In the genomic region with DNA sequence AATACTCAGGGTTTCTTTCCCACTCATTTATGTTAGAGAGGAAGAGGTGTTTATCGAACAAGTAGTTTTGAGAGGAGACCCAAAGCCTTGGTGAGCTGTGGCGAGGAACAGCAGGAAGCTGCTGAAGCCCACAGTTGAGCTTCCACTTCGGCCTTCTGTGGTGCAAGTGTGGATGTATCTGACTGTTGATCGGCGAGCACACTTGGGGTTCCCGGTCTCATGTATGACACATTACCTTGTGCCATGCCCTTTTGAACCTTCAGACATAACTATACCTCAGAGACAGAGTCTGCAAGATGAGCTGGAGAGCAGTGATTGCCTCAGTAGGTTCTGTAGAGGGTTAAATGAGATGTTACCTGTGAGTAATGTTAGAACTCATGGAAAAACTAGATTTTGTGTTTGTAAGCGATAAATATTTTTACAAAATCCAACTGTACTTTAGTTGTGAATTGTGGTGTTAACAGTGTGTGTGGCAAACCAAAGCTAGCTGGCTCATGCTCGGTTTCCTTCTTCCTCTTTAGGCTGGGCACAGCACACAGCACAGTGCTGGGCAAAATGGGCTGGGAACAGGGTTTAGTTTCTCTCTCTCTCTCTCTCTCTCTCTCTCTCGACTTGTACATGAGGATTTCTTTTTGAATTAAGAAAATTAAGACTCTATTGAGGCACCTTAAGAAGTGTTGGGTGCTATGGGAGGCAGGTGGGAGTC, we compare ENCODE assay signal across 21 mouse cellular contexts.
A peak's percentile ranks its signal among the peaks of the same experiment; 100 is the strongest.
DNase-seq lines count a peak whose midpoint lies in the region; ATAC-seq and TF ChIP-seq lines count a peak whose summit lies in the region.
"Had no signal": no experiment of that assay in that cellular context is flagged by ENCODE, and none has a peak within 500 bp of the region (broad histone marks: within the 10 kb centered on the region; RNA-seq: fewer than 3 reads in every experiment).

No protein-coding gene starts in this region.

- ATAC-seq in activated CD4-positive, CD25-positive, alpha-beta regulatory T cell, adult 4 months = peak; percentile 36
- peak; percentile 81 for ATAC-seq in megakaryocyte, adult 5-6 weeks (ENCODE audit: poor library complexity, severe bottlenecking)
- no peak for ATAC-seq in erythroblast, adult 5-6 weeks (replicated peaks; ENCODE audit: low FRiP score, poor library complexity, severe bottlenecking)
- ATAC-seq: hindbrain, embryonic 16.5 days; liver, embryonic 12.5 days had no signal

- no peak for TF ChIP-seq CTCF in spleen, adult 2 months (IDR thresholded peaks at IDR 0.05; ENCODE audit: extremely low read depth, insufficient read depth, insufficient read length, insufficient replicate concordance)

- H3K27ac ChIP-seq in spleen, adult 2 months (ENCODE audit: insufficient read depth, low read length) = 0 out of 2 replicates have a peak overlapping the region, but pooled peaks have one; percentile 0
- H3K27ac ChIP-seq: embryonic facial prominence, embryonic 10.5 days; forebrain, embryonic 12.5 days; limb, embryonic 12.5 days; liver, embryonic 12.5 days had no signal

- peaks cover 7% of the 10 kb centered on the region; the same call in 1 of the 2 replicates for H3K4me1 ChIP-seq in spleen, adult 2 months (ENCODE audit: control insufficient read depth, insufficient read depth, insufficient read length)

- no peaks in the 10 kb centered on the region for H3K27me3 ChIP-seq in spleen, adult 2 months (ENCODE audit: control insufficient read depth, insufficient read depth, low read length)
- H3K27me3 ChIP-seq: limb, embryonic 12.5 days; liver, embryonic 12.5 days had no signal

- H3K4me3 ChIP-seq in spleen, adult 2 months (ENCODE audit: extremely low read depth, insufficient read depth, insufficient read length) = no peak overlapping the region
- H3K4me3 ChIP-seq: embryonic facial prominence, embryonic 10.5 days; forebrain, embryonic 12.5 days; limb, embryonic 12.5 days; liver, embryonic 12.5 days had no signal

- no peak for DNase-seq in spleen, adult 2 months (ENCODE audit: low read depth in 1 of 2, low spot score in 2 of 2)
- no peak for DNase-seq in spleen, postnatal 14 days (ENCODE audit: low spot score in 2 of 2)
- DNase-seq in left cerebral cortex, adult 8-10 months (ENCODE audit: low spot score in 2 of 2) = no peak
- DNase-seq in testis, postnatal 14 days (ENCODE audit: low spot score) = no peak
- DNase-seq: adrenal gland, postnatal 14 days; cerebellum, adult 11-12 months; heart, adult 18-20 months; heart, postnatal 36 days; kidney, adult 8-10 months; kidney, postnatal 4 days; lung, adult 2 months; spleen, adult 18-20 months; thymus, postnatal 25 days had no signal

- WGBS in spleen, adult 2 months = 22% methylated on average over 9 of the region's 9 CpGs

- TF ChIP-seq POLR2A in spleen, adult 2 months (IDR thresholded peaks at IDR 0.05; ENCODE audit: low read depth, low read length) = no peak

- no peaks in the 10 kb centered on the region for H3K36me3 ChIP-seq in spleen, adult 2 months (ENCODE audit: control insufficient read depth, insufficient read depth, low read length)
- H3K36me3 ChIP-seq: embryonic facial prominence, embryonic 10.5 days; forebrain, embryonic 12.5 days; limb, embryonic 12.5 days; liver, embryonic 12.5 days had no signal
